ENCODE assay signal across 13 mouse cellular contexts in genomic region chr7:101362791-101363191, GRCm38 (mm10). TPM values are rescaled to one million over a fixed set of nuclear protein-coding genes. Genes with fewer than 3 reads are reported as not detected.
A peak's percentile ranks its signal among the peaks of the same experiment; 100 is the strongest.
DNase-seq lines count a peak whose midpoint lies in the region; ATAC-seq and TF ChIP-seq lines count a peak whose summit lies in the region.
"Had no signal": no experiment of that assay in that cellular context is flagged by ENCODE, and none has a peak within 500 bp of the region (broad histone marks: within the 10 kb centered on the region; RNA-seq: fewer than 3 reads in every experiment).

No protein-coding gene starts in this region.

- no peaks in the 10 kb centered on the region; the same call in 1 of the 2 replicates for H3K79me2 ChIP-seq in MEL (ENCODE audit: control insufficient read depth, insufficient read depth, low read length, poor library complexity)

- no peak overlapping the region for H3K4me3 ChIP-seq in MEL (ENCODE audit: control insufficient read depth in 1 of 2, insufficient read depth in 1 of 2, low read depth in 2 of 2, low read length in 2 of 2)
- no peak overlapping the region for H3K4me3 ChIP-seq in liver, embryonic 13.5 days (replicated peaks)
- H3K4me3 ChIP-seq in forebrain, embryonic 10.5 days = no peak overlapping the region
- H3K4me3 ChIP-seq in midbrain, embryonic 14.5 days (replicated peaks; ENCODE audit: low read depth, low read length) = no peak overlapping the region
- H3K4me3 ChIP-seq: neural tube, embryonic 15.5 days had no signal

- no peak overlapping the region for H3K9ac ChIP-seq in MEL (ENCODE audit: control insufficient read depth, low read depth, low read length, poor library complexity, severe bottlenecking)
- H3K9ac ChIP-seq in liver, embryonic 13.5 days = no peak overlapping the region
- H3K9ac ChIP-seq in midbrain, embryonic 14.5 days (replicated peaks; ENCODE audit: low read length) = no peak overlapping the region
- H3K9ac ChIP-seq: neural tube, embryonic 15.5 days had no signal

- no peaks in the 10 kb centered on the region for H3K9me3 ChIP-seq in MEL (replicated peaks; ENCODE audit: insufficient read depth, low read length)
- no peaks in the 10 kb centered on the region for H3K9me3 ChIP-seq in liver, embryonic 13.5 days (replicated peaks)
- no peaks in the 10 kb centered on the region for H3K9me3 ChIP-seq in forebrain, embryonic 10.5 days
- H3K9me3 ChIP-seq in midbrain, embryonic 14.5 days (ENCODE audit: control insufficient read depth, low read length) = no peaks in the 10 kb centered on the region
- H3K9me3 ChIP-seq: neural tube, embryonic 15.5 days had no signal

- peak; percentile 77 to 84 for DNase-seq in B cell, adult 2 months
- DNase-seq in MEL (ENCODE audit: low read depth, low spot score) = peak; percentile 53
- DNase-seq in liver, embryonic 13.5 days = no peak
- DNase-seq in adrenal gland, postnatal 36 days = no peak
- no peak for DNase-seq in forebrain, embryonic 10.5 days (ENCODE audit: extremely low spot score, low spot score)
- DNase-seq in midbrain, embryonic 14.5 days = no peak
- DNase-seq: adrenal gland, adult 8-10 months; cerebellum, adult 11-12 months; heart, postnatal 14 days had no signal

- H3K4me2 ChIP-seq in liver, embryonic 13.5 days = no peak overlapping the region; the same call in 1 of the 2 replicates
- no peak overlapping the region for H3K4me2 ChIP-seq in midbrain, embryonic 14.5 days (ENCODE audit: low read length)
- H3K4me2 ChIP-seq: neural tube, embryonic 15.5 days had no signal

- WGBS in liver, embryonic 13.5 days (ENCODE audit: insufficient replicate concordance) = 22% methylated on average over 5 of the region's 5 CpGs
- 79% methylated on average over 5 of the region's 5 CpGs for WGBS in forebrain, embryonic 10.5 days
- WGBS in midbrain, embryonic 14.5 days = 79% methylated on average over 5 of the region's 5 CpGs

- peak; percentile 47 for ATAC-seq in liver, embryonic 13.5 days (ENCODE audit: low read depth)
- ATAC-seq in neutrophil, adult 5-6 weeks (ENCODE audit: extremely low read depth, insufficient number of reproducible peaks, low FRiP score, poor library complexity, severe bottlenecking) = peak; percentile 73
- ATAC-seq in midbrain, embryonic 14.5 days (ENCODE audit: low FRiP score, low TSS enrichment) = no peak
- ATAC-seq: intestine, postnatal 0 days had no signal

- H3K36me3 ChIP-seq in MEL (ENCODE audit: control insufficient read depth in 1 of 2, insufficient read depth in 2 of 2, low read length in 2 of 2) = peaks cover 0 to 26% of the 10 kb centered on the region in 2 experiments; a peak in 2 of 4 replicates
- no peaks in the 10 kb centered on the region for H3K36me3 ChIP-seq in liver, embryonic 13.5 days
- H3K36me3 ChIP-seq in forebrain, embryonic 10.5 days (replicated peaks) = no peaks in the 10 kb centered on the region
- no peaks in the 10 kb centered on the region for H3K36me3 ChIP-seq in midbrain, embryonic 14.5 days (ENCODE audit: control insufficient read depth, insufficient read depth, low read length)
- H3K36me3 ChIP-seq: neural tube, embryonic 15.5 days had no signal

- no peak overlapping the region for H3K27ac ChIP-seq in MEL (ENCODE audit: control insufficient read depth, low read depth, low read length)
- H3K27ac ChIP-seq in liver, embryonic 13.5 days = peak overlapping the region; percentile 24
- H3K27ac ChIP-seq in forebrain, embryonic 10.5 days = no peak overlapping the region
- H3K27ac ChIP-seq in midbrain, embryonic 14.5 days (replicated peaks; ENCODE audit: low read depth, low read length) = no peak overlapping the region
- H3K27ac ChIP-seq: neural tube, embryonic 15.5 days had no signal

- TF ChIP-seq POLR2A in MEL (IDR thresholded peaks at IDR 0.05; ENCODE audit: control insufficient read depth in 1 of 2, insufficient read depth in 1 of 2, low read depth in 1 of 2, low read length in 2 of 2, poor library complexity in 1 of 2) = no peak

- peaks cover 19 to 45% of the 10 kb centered on the region in 2 experiments for H3K4me1 ChIP-seq in MEL (ENCODE audit: control insufficient read depth in 1 of 2, insufficient read depth in 2 of 2, low read length in 2 of 2)
- H3K4me1 ChIP-seq in liver, embryonic 13.5 days (replicated peaks) = peaks cover 37% of the 10 kb centered on the region
- H3K4me1 ChIP-seq in forebrain, embryonic 10.5 days = peaks cover 10% of the 10 kb centered on the region
- no peaks in the 10 kb centered on the region for H3K4me1 ChIP-seq in midbrain, embryonic 14.5 days (ENCODE audit: control insufficient read depth, insufficient read depth, low read length)
- H3K4me1 ChIP-seq: neural tube, embryonic 15.5 days had no signal

- no peak for TF ChIP-seq RAD21 in MEL (IDR thresholded peaks at IDR 0.05; ENCODE audit: low read depth, low read length)

- H3K27me3 ChIP-seq in MEL (ENCODE audit: control insufficient read depth in 1 of 2, insufficient read depth in 2 of 2, low read length in 2 of 2) = no peaks in the 10 kb centered on the region
- H3K27me3 ChIP-seq in liver, embryonic 13.5 days = no peaks in the 10 kb centered on the region
- no peaks in the 10 kb centered on the region for H3K27me3 ChIP-seq in forebrain, embryonic 10.5 days (ENCODE audit: poor library complexity, severe bottlenecking)
- H3K27me3 ChIP-seq in midbrain, embryonic 14.5 days (ENCODE audit: control insufficient read depth, insufficient read depth, low read length) = no peaks in the 10 kb centered on the region
- H3K27me3 ChIP-seq: neural tube, embryonic 15.5 days had no signal

- no peak for TF ChIP-seq CTCF in MEL (IDR thresholded peaks at IDR 0.05 in 2 of 3, conservative IDR thresholded peaks at IDR 0.05 in 1 of 3; ENCODE audit: control insufficient read depth in 1 of 3, insufficient read depth in 1 of 3, low read depth in 2 of 3, low read length in 3 of 3, poor library complexity in 1 of 3, severe bottlenecking in 1 of 3)

- TF ChIP-seq EP300 in MEL (IDR thresholded peaks at IDR 0.05; ENCODE audit: low read depth in 1 of 2, low read length in 2 of 2) = no peak

TF ChIP-seq in MEL, 35 proteins besides CTCF, POLR2A, EP300 and RAD21:
- no peak for TF ChIP-seq USF1 (IDR thresholded peaks at IDR 0.05; ENCODE audit: low read depth, low read length)
- TF ChIP-seq TCF12 (IDR thresholded peaks at IDR 0.05; ENCODE audit: low read depth, low read length) = no peak
- no peak for TF ChIP-seq TBP (IDR thresholded peaks at IDR 0.05; ENCODE audit: low read depth, low read length)
- TF ChIP-seq NRF1 (IDR thresholded peaks at IDR 0.05; ENCODE audit: insufficient read depth, low read depth, low read length, poor library complexity, severe bottlenecking) = no peak
- no peak for TF ChIP-seq SIN3A (IDR thresholded peaks at IDR 0.05; ENCODE audit: low read length)
- TF ChIP-seq POLR2AphosphoS5 (IDR thresholded peaks at IDR 0.05; ENCODE audit: borderline replicate concordance, low read depth, low read length) = no peak

RNA-seq across cellular contexts. Expression of gene Arap1, which starts 14.9 kb away (rescaled TPM):
- total RNA-seq in MEL (2012; rRNA removed) = 13.6 and 14.6 TPM in 2 replicates
- 10 to 100 TPM in 1 of 2 experiments, not detected in 1; 27.1 TPM for polyA plus RNA-seq in MEL (2012; ENCODE audit: insufficient read depth in 1 of 2, insufficient read length in 2 of 2, low read depth in 1 of 2, low replicate concordance in 2 of 2, missing spikeins in 1 of 2)
- polyA plus RNA-seq in liver, embryonic 13.5 days (2015; fragmentation: Nextera tagmentation; extraction: Ambion mirVana) = 13.1 and 14.8 TPM in 2 replicates
- 331 and 365 TPM in 2 replicates for total RNA-seq in neutrophil, adult 5-6 weeks (2017)
- 10 to 100 TPM; 30.0 to 35.4 TPM for total RNA-seq in adrenal gland, postnatal 36 days (2021)
- 11.7 and 12.9 TPM in 2 replicates for polyA plus RNA-seq in forebrain, embryonic 10.5 days (2016; fragmentation: Nextera tagmentation; extraction: Ambion mirVana)
- polyA plus RNA-seq in midbrain, embryonic 14.5 days (2014; fragmentation: Nextera tagmentation; extraction: Ambion mirVana) = 2.0 and 8.7 TPM in 2 replicates

RNA-seq across cellular contexts. Expression of gene Stard10, which starts 45.9 kb away (rescaled TPM):
- 6.6 and 9.3 TPM in 2 replicates for total RNA-seq in MEL (2012; rRNA removed)
- 10 to 100 TPM in 1 of 2 experiments, not detected in 1; 17.9 TPM for polyA plus RNA-seq in MEL (2012; ENCODE audit: insufficient read depth in 1 of 2, insufficient read length in 2 of 2, low read depth in 1 of 2, low replicate concordance in 2 of 2, missing spikeins in 1 of 2)
- polyA plus RNA-seq in liver, embryonic 13.5 days (2015; fragmentation: Nextera tagmentation; extraction: Ambion mirVana) = 78.5 and 81.3 TPM in 2 replicates
- 14.3 and 27.9 TPM in 2 replicates for total RNA-seq in neutrophil, adult 5-6 weeks (2017)
- total RNA-seq in adrenal gland, postnatal 36 days (2021) = 10 to 100 TPM; 22.5 to 60.5 TPM
- 9.1 and 9.6 TPM in 2 replicates for polyA plus RNA-seq in forebrain, embryonic 10.5 days (2016; fragmentation: Nextera tagmentation; extraction: Ambion mirVana)
- polyA plus RNA-seq in midbrain, embryonic 14.5 days (2014; fragmentation: Nextera tagmentation; extraction: Ambion mirVana) = 8.8 and 8.9 TPM in 2 replicates

RNA-seq across cellular contexts. Expression of gene Gm45837, which starts 47.9 kb away (rescaled TPM):
- not detected in 2 replicates for total RNA-seq in MEL (2012; rRNA removed)
- polyA plus RNA-seq in MEL (2012; ENCODE audit: insufficient read depth in 1 of 2, insufficient read length in 2 of 2, low read depth in 1 of 2, low replicate concordance in 2 of 2, missing spikeins in 1 of 2) = 1 to 10 TPM in 1 of 2 experiments, not detected in 1; 1.2 TPM
- polyA plus RNA-seq in liver, embryonic 13.5 days (2015; fragmentation: Nextera tagmentation; extraction: Ambion mirVana) = 0.31 and 3.1 TPM in 2 replicates
- 7.8 and 27.3 TPM in 2 replicates for total RNA-seq in neutrophil, adult 5-6 weeks (2017)
- total RNA-seq in adrenal gland, postnatal 36 days (2021) = 1 to 10 TPM in 1 of 2 experiments, not detected in 1; 3.8 TPM
- not detected in 2 replicates for polyA plus RNA-seq in forebrain, embryonic 10.5 days (2016; fragmentation: Nextera tagmentation; extraction: Ambion mirVana)
- polyA plus RNA-seq in midbrain, embryonic 14.5 days (2014; fragmentation: Nextera tagmentation; extraction: Ambion mirVana) = not detected in 2 replicates
- total RNA-seq: heart, postnatal 14 days had no signal
- polyA plus RNA-seq: forebrain, embryonic 11.5 days; intestine, postnatal 0 days had no signal

RNA-seq across cellular contexts. Expression of gene Pde2a, which starts 58.7 kb away (rescaled TPM):
- 0.59 and 0.62 TPM in 2 replicates for total RNA-seq in MEL (2012; rRNA removed)
- polyA plus RNA-seq in MEL (2012; ENCODE audit: insufficient read depth in 1 of 2, insufficient read length in 2 of 2, low read depth in 1 of 2, low replicate concordance in 2 of 2, missing spikeins in 1 of 2) = under 1 TPM in 1 of 2 experiments, not detected in 1; 0.11 TPM
- 4.0 and 6.7 TPM in 2 replicates for polyA plus RNA-seq in liver, embryonic 13.5 days (2015; fragmentation: Nextera tagmentation; extraction: Ambion mirVana)
- 56.0 and 68.1 TPM in 2 replicates for total RNA-seq in neutrophil, adult 5-6 weeks (2017)
- 100 to 1,000 TPM; 163 to 207 TPM for total RNA-seq in adrenal gland, postnatal 36 days (2021)
- polyA plus RNA-seq in forebrain, embryonic 10.5 days (2016; fragmentation: Nextera tagmentation; extraction: Ambion mirVana) = 16.2 and 16.3 TPM in 2 replicates
- polyA plus RNA-seq in midbrain, embryonic 14.5 days (2014; fragmentation: Nextera tagmentation; extraction: Ambion mirVana) = 23.0 and 25.7 TPM in 2 replicates

Comparison
In these comparisons a context has a peak if more than half of its experiments do, and no peak if none do; other contexts are left out.
1. DNase-seq: peak in B cell, adult 2 months (2 of 2) and MEL (single experiment); none in liver, embryonic 13.5 days (single experiment), adrenal gland, postnatal 36 days (0 of 2), forebrain, embryonic 10.5 days (single experiment) and midbrain, embryonic 14.5 days (single experiment).